Mouse (Mus musculus): Measurements from ENCODE around the gene Rnase4.

Gene Rnase4

GRCm38 (mm10) chr14:51090921-51091900, at the start of gene Rnase4, which contains the start of gene Ang:
Gene Rnase4, plus strand, starts transcription at chr14:51091077.
Gene Ang, plus strand, starts transcription at chr14:51091150.
- DNase-seq (ENCODE audit: low spot score) = peak; percentile 76

- DNase-seq (ENCODE audit: low spot score) = no peak
Observed at GRCm38 (mm10) chr14:51041769-51042168, 49.1 kb upstream of the Rnase4 start, which contains the start of gene Rnase9. Gene Rnase9, minus strand, starts transcription at chr14:51041869.

- DNase-seq (ENCODE audit: low spot score) = no peak
Observed at GRCm38 (mm10) chr14:51047846-51048245, 43.0 kb upstream of the Rnase4 start.

GRCm38 (mm10) chr14:51050063-51050462, 40.8 kb upstream of the Rnase4 start, which contains the start of gene Rnase11:
Gene Rnase11, minus strand, starts transcription at chr14:51050163.
- DNase-seq (ENCODE audit: low spot score) = no peak

- no peak for DNase-seq (ENCODE audit: low spot score)
Observed at GRCm38 (mm10) chr14:51051941-51052340, 38.9 kb upstream of the Rnase4 start.

GRCm38 (mm10) chr14:51053176-51053575, 37.7 kb upstream of the Rnase4 start:
- no peak for DNase-seq (ENCODE audit: low spot score)

- no peak for DNase-seq (ENCODE audit: low spot score)
Observed at GRCm38 (mm10) chr14:51054243-51055237, 36.3 kb upstream of the Rnase4 start.

GRCm38 (mm10) chr14:51057401-51057831, 33.5 kb upstream of the Rnase4 start, which contains the start of gene Rnase12:
Gene Rnase12, minus strand, starts transcription at chr14:51057661.
- DNase-seq (ENCODE audit: low spot score) = no peak

GRCm38 (mm10) chr14:51060761-51061160, 30.1 kb upstream of the Rnase4 start:
- no peak for DNase-seq (ENCODE audit: low spot score)

- no peak for DNase-seq (ENCODE audit: low spot score)
Observed at GRCm38 (mm10) chr14:51068956-51069355, 21.9 kb upstream of the Rnase4 start.

- DNase-seq (ENCODE audit: low spot score) = no peak
Observed at GRCm38 (mm10) chr14:51069617-51070016, 21.3 kb upstream of the Rnase4 start.

GRCm38 (mm10) chr14:51074335-51074734, 16.5 kb upstream of the Rnase4 start, which contains the start of gene Olfr750:
Gene Olfr750, minus strand, starts transcription at chr14:51074435.
- DNase-seq (ENCODE audit: low spot score) = no peak

GRCm38 (mm10) chr14:51079180-51079579, 11.7 kb upstream of the Rnase4 start:
- DNase-seq (ENCODE audit: low spot score) = no peak

- DNase-seq (ENCODE audit: low spot score) = no peak
Observed at GRCm38 (mm10) chr14:51081035-51081434, 9.8 kb upstream of the Rnase4 start.

GRCm38 (mm10) chr14:51082599-51083581, 8.0 kb upstream of the Rnase4 start:
- DNase-seq (ENCODE audit: low spot score) = peak; percentile 86

GRCm38 (mm10) chr14:51083805-51084204, 7.1 kb upstream of the Rnase4 start:
- DNase-seq (ENCODE audit: low spot score) = no peak

GRCm38 (mm10) chr14:51085086-51085485, 5.8 kb upstream of the Rnase4 start:
- no peak for DNase-seq (ENCODE audit: low spot score)

- no peak for DNase-seq (ENCODE audit: low spot score)
Observed at GRCm38 (mm10) chr14:51085911-51086310, 5.0 kb upstream of the Rnase4 start.

GRCm38 (mm10) chr14:51087762-51088161, 3.1 kb upstream of the Rnase4 start:
- no peak for DNase-seq (ENCODE audit: low spot score)

- peak; percentile 88 for DNase-seq (ENCODE audit: low spot score)
Observed at GRCm38 (mm10) chr14:51088166-51088969, 2.5 kb upstream of the Rnase4 start.
